Mouse (Mus musculus) erythroblast, embryonic 14.5 days (primary cell): Measurements from ENCODE around the gene Rcsd1.

Experiments used
- GATA1 ChIP-seq: IDR thresholded peaks from 2 replicates; pipeline ENCODE4 v1.6.1; 2012; ENCODE audit warnings: low read length, inconsistent platforms, mixed read lengths
- TAL1 ChIP-seq: IDR thresholded peaks from 3 replicates; pipeline ENCODE4 v1.6.1; 2012; ENCODE audit warnings: low read length, inconsistent platforms, mixed read lengths

- TF ChIP-seq TAL1 (no peak), GATA1 (no peak)
Observed at GRCm38 (mm10) chr1:165682056-165682853, 27.3 kb downstream of the Rcsd1 start.
